Mouse (Mus musculus) bone marrow, adult 2 months (tissue): Measurements from ENCODE around the gene Znrf2. TPM values are rescaled to one million over a fixed set of nuclear protein-coding genes. Genes with fewer than 3 reads are reported as not detected.

Experiments
- H3K27ac ChIP-seq: fragments of 200-500 bp; 2 replicates; pipeline ENCODE4 v1.5.1; 2012; ENCODE audit warnings: low read depth, mild to moderate bottlenecking, control low read depth, inconsistent platforms, low read length; ENCODE audit not compliant: control insufficient read depth, poor library complexity, insufficient read depth
- H3K4me1 ChIP-seq: fragments of 200-500 bp; 2 replicates; pipeline ENCODE4 v1.6.1; 2011; ENCODE audit warnings: low read length; ENCODE audit not compliant: control insufficient read depth, insufficient read depth
- H3K4me3 ChIP-seq: fragments of 200-500 bp; replicated peaks from 2 replicates; pipeline ENCODE3; 2011; ENCODE audit warnings: mild to moderate bottlenecking, low read depth, low read length, control low read depth; ENCODE audit not compliant: control insufficient read depth
- CTCF ChIP-seq: fragments of 200-500 bp; IDR thresholded peaks from 2 replicates; pipeline ENCODE4 v1.5.1; 2011; ENCODE audit warnings: low read length, control low read depth; ENCODE audit not compliant: control insufficient read depth, insufficient read depth
- POLR2A ChIP-seq: fragments of 200-500 bp; IDR thresholded peaks from 2 replicates; pipeline ENCODE4 v1.6.1; 2011; ENCODE audit warnings: low read depth, mild to moderate bottlenecking, control low read depth, low read length, borderline replicate concordance; ENCODE audit not compliant: control insufficient read depth
- WGBS: fragments of 180-500 bp; shearing (Covaris S2); methylation state at CpG from one replicate; pipeline ENCODE4 v1.1.7; 2018; 5-methylcytosine and 5-hydroxymethylcytosine counted together
- polyA plus RNA-seq: library from polyadenylated mRNA; stranded (reverse); fragments of >200 nt; gene quantifications from 2 replicates; pipeline ENCODE4 v1.2.4, GENCODE M21; 2011; ENCODE audit warnings: low replicate concordance; ENCODE audit not compliant: missing spikeins, insufficient read depth, insufficient read length

Gene Znrf2
- polyA plus RNA-seq = 10.4 and 10.6 TPM in 2 replicates

DNA sequence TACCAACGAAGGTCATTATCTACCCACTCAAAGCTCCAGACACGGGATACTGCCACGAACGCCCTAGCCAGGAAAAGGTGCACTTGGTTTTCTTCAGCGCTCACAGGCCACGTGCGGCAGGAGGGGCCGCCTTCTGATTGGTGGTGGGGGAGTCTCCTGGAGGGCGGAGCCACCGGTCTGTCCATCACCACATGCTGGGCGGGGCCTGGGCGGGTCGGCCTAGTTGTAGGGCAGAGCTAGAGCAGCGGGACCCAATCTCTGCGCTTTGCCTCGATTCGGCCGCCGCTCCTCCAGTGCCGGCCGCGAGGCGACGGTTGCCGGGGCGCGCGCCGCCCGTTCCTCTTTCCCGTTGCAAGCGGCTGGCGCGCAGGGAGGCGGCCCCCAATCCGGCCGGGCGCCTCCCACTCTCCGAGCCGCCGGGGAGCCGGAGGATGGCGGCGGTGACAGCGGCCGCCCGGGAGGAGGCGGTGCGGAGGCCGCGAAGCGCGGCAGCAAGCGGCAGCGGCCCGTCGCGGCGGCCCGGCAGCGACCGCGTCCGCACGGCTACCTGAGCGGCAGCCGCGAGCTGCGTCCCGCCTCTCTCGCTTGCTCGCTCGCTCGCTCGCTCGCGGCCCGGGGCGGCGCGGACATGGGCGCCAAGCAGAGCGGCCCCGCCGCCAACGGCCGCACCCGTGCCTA, at the start of gene Znrf2:
Gene Znrf2, plus strand, starts transcription at position 529 of the 678 bp plus-strand sequence.
- no peak for TF ChIP-seq CTCF
- peak; percentile 87; the same call in 1 of the 2 replicates for TF ChIP-seq POLR2A
- no peaks in the 10 kb centered on the region; the same call in none of the 2 replicates for H3K4me1 ChIP-seq
- peak within 1 kb of the TSS; percentile 100 for H3K27ac ChIP-seq
- H3K4me3 ChIP-seq = peak within 1 kb of the TSS; percentile 94
- 2% methylated on average over 88 of the region's 88 CpGs for WGBS

DNA sequence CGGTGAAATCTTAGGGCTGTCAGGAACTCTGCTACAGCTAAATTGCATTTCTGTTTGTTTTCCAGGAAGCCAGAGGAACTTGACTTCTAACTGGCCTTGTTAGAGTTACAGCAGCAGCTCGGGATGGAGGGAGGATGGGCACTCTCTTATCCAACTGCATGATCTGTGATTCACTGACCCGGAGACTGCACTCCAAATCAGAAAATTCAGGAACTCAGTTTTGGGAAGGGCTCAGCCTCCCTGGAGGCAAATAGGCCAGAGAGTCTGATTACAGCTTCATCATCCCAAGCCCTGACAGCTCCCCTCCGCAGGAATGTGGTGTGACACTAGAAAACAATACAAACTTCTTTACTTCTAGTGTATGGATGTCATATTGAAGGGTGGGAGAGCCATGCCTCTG, 49.0 kb upstream of the Znrf2 start:
- no peak overlapping the region for H3K4me3 ChIP-seq
- no peak overlapping the region for H3K27ac ChIP-seq
- WGBS = 66% methylated on average over 4 of the region's 4 CpGs
- TF ChIP-seq CTCF = no peak
- no peak for TF ChIP-seq POLR2A
- no peaks in the 10 kb centered on the region for H3K4me1 ChIP-seq

DNA sequence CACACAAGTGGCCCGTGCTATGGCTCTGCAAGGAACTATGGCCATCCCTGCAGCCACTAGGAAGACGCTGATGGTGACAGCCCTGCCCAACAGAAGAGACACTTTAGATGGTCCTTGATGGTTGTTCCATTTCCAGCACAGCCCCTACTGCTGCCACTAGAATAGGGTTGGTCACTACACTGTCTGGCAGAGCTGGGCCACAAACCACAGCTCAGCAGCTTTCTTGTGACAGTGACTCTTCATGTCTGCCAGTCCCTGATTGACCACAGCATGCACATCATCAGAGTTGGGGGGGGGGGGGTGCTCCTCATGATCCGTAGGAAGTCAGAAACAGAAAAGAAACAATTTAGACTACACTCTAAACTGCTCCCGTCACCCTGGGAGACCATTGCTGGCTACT, 46.0 kb upstream of the Znrf2 start:
- TF ChIP-seq CTCF = no peak
- TF ChIP-seq POLR2A = no peak
- 71% methylated on average over 4 of the region's 4 CpGs for WGBS
- Histone ChIP-seq H3K4me3 (no peak overlapping the region), H3K4me1 (peaks cover 3% of the 10 kb centered on the region), H3K27ac (no peak overlapping the region)

DNA sequence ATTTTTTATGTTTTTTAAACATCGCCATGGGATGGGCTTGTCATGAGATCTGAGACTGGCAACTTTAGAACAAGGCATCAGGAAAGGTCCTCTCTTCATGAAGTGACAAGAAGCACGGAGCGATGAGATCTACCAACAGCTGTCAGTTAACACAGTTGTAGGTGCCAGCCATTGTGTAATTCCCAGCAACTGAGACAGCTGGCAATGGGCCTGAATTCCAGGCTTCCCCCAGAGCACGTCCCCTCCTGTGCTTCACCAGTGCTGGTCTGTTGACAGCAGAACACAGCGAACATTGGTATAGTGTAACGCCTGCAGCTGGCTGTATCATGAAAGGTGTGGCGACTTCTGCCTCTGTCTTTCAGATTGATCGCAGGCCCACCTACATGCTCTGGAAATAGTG, 45.5 kb upstream of the Znrf2 start:
- Histone ChIP-seq H3K27ac (no peak overlapping the region), H3K4me3 (no peak overlapping the region), H3K4me1 (peaks cover 4% of the 10 kb centered on the region)
- no peak for TF ChIP-seq CTCF
- no peak for TF ChIP-seq POLR2A
- 79% methylated on average over 8 of the region's 8 CpGs for WGBS

DNA sequence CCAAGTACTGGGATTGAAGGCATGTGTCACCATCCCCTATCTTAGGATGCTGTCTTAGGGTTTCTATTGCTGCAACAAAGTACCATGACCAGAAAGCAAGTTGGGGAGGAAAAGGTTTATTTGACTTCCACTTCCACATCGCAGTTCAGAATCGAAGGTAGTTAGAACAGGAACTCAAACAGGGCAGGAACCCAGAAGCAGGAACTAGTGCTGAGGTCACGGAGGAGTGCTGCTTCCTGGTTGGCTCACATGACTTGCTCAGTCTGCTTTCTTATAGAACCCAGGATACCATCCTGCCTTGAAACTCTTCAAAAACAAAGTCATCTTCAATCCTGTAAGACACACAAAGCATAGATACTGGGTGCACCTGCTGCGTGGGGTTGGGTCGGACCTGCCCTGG, 44.6 kb upstream of the Znrf2 start:
- Histone ChIP-seq H3K4me3 (no peak overlapping the region), H3K27ac (no peak overlapping the region), H3K4me1 (peaks cover 4% of the 10 kb centered on the region)
- no peak for TF ChIP-seq CTCF
- no peak for TF ChIP-seq POLR2A
- WGBS = 54% methylated on average over 5 of the region's 5 CpGs

DNA sequence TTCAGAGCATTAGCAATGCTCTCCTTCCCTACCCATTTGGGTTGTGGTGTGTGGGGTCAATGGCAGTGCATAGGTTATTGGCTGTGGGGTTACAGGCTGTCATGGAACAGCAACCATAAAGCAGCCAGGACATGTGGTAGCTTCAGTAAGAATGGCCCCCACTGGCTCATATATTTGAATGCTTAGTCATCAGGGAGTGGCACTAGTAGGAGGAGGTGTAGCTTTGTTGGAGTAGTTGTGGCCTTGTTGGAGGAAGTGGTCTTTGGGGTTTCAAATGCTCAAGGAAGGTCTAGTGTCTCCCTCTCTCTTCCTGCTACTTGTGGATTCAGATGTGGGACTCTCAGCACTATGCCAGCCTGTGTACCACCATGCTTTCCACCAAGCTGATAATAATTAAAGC, 41.0 kb upstream of the Znrf2 start:
- peaks cover 4% of the 10 kb centered on the region for H3K4me1 ChIP-seq
- no peak overlapping the region for H3K4me3 ChIP-seq
- TF ChIP-seq POLR2A (no peak), CTCF (no peak)
- peak overlapping the region; percentile 6; the same call in 1 of the 2 replicates for H3K27ac ChIP-seq

DNA sequence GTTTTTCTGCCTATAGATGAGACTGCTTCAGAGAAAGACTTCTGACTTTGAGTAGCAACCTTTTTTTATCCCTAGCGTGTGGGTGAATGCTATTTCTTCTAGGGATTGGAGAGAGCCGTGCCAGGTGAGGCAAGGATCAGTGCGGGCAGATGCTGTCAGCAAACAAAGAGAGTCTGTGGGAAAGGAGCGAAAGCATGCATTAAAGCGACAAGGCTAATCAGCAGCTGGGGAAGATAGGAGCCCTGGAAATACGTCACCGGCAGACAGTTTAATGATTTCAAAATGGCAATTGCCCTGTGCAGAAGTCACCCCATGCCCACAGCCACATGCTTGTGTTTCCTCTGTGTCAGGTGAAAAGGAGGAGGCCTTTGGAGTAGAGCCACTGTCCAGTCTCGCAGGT, 39.1 kb upstream of the Znrf2 start:
- WGBS = 73% methylated on average over 8 of the region's 8 CpGs
- TF ChIP-seq POLR2A (no peak), CTCF (no peak)
- H3K4me1 ChIP-seq = peaks cover 4% of the 10 kb centered on the region
- no peak overlapping the region for H3K27ac ChIP-seq
- H3K4me3 ChIP-seq = no peak overlapping the region

DNA sequence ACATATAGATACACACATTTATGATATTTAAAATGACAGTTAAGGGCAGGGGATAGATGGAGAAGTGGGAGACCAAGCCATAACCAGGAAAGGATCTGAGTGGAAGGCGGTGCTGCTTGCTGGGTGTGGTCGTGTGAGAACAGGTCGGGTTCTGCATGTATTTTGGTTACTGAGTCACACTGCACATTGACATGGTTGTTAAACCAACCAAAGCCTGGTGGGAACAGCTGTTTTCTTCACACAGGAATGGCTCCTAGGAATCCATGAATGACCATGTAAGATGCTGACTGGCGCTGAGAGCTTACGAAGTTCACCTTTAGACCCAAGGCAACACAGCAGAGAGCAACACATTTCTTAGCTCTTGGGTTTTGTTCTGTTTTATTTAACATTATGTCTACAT, 36.7 kb upstream of the Znrf2 start:
- no peak overlapping the region for H3K27ac ChIP-seq
- H3K4me1 ChIP-seq = peaks cover 4% of the 10 kb centered on the region
- 72% methylated on average over 5 of the region's 5 CpGs for whole genome bisulfite sequencing
- H3K4me3 ChIP-seq = no peak overlapping the region
- no peak for TF ChIP-seq CTCF
- TF ChIP-seq POLR2A = no peak

DNA sequence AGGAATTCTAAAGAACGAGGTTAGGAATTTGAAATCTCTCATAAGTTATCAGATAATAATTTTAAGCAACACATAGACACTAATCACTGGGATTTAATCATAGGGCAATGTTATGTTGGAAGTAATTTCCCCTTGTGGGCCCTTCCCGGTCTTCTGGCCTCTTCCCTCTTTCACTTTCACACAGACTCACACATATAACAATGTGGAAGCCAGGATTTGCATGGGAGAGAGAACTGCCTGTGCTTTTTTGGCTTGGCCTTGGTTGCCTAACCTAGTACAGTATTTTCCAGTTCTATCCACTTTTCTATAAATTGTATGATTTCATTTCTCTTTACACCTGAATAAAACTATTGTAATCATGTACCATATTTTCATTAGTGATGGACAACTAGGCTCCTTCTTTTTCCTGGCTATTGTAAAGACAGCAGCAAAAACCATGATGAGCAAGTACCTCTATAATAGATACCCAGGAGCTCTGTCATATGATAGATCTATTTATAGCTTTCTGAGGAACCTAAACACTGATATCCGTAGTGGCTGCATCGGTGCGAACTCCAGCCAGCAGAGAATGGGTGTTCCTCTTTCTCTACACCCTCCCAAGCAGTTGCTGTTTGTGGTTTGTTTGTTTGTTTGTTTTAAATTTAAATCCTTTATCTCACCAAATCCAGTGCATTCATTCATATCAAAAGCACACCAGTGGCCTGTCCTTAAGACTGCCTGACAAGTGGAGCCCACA, 36.0 kb upstream of the Znrf2 start:
- TF ChIP-seq POLR2A (no peak), CTCF (no peak)
- H3K4me1 ChIP-seq = peaks cover 1% of the 10 kb centered on the region; the same call in 1 of the 2 replicates
- no peak overlapping the region for H3K27ac ChIP-seq
- H3K4me3 ChIP-seq = no peak overlapping the region
- WGBS = 31% methylated on average over 5 of the region's 5 CpGs
